7 mouse cellular contexts compared by ENCODE assay signal in genomic region chr5:25010438-25010892, GRCm38 (mm10).
A peak's percentile ranks its signal among the peaks of the same experiment; 100 is the strongest.
DNase-seq lines count a peak whose midpoint lies in the region; ATAC-seq and TF ChIP-seq lines count a peak whose summit lies in the region.

No protein-coding gene starts in this region.

- intact Hi-C loops in left cerebral cortex, postnatal 36 days (cut with DNase I) = loop anchor here (2.0 kb wide), 2 partner anchors 102 to 336 kb away; no protein-coding TSS in a partner anchor

- ATAC-seq in granulocyte monocyte progenitor cell, adult 5-6 weeks (replicated peaks; ENCODE audit: poor library complexity, severe bottlenecking) = peak; percentile 80
- ATAC-seq in intestine, postnatal 0 days = peak; percentile 36
- peak; percentile 78 for ATAC-seq in midbrain, embryonic 11.5 days (ENCODE audit: low FRiP score)

- H3K36me3 ChIP-seq in intestine, postnatal 0 days (ENCODE audit: control insufficient read depth, insufficient read depth) = no peaks in the 10 kb centered on the region
- H3K36me3 ChIP-seq in midbrain, embryonic 11.5 days (ENCODE audit: control insufficient read depth, insufficient read depth, low read length) = no peaks in the 10 kb centered on the region

- peak; percentile 96 for TF ChIP-seq CTCF in intestine, postnatal 0 days (IDR thresholded peaks at IDR 0.05; ENCODE audit: low read depth)

- peak; percentile 85 for DNase-seq in adrenal gland, adult 8-10 months
- DNase-seq in embryo, embryonic 9.5 days (ENCODE audit: extremely low spot score) = peak; percentile 89
- DNase-seq in left cerebral cortex, postnatal 36 days (ENCODE audit: low spot score in 2 of 2) = peak; percentile 88
- peak; percentile 98 for DNase-seq in midbrain, embryonic 11.5 days (ENCODE audit: low spot score, missing footprints)
- peak; percentile 95 for DNase-seq in right cerebral cortex, postnatal 4 days

- H3K4me1 ChIP-seq in intestine, postnatal 0 days (replicated peaks; ENCODE audit: control insufficient read depth, insufficient read depth, low read length) = peaks cover 18% of the 10 kb centered on the region
- H3K4me1 ChIP-seq in midbrain, embryonic 11.5 days (ENCODE audit: control insufficient read depth, insufficient read depth, low read length) = peaks cover 8% of the 10 kb centered on the region

- H3K27ac ChIP-seq in intestine, postnatal 0 days (ENCODE audit: low read depth, low read length) = peak overlapping the region; percentile 28; the same call in 1 of the 2 replicates
- no peak overlapping the region for H3K27ac ChIP-seq in midbrain, embryonic 11.5 days (ENCODE audit: low read depth, low read length)

- H3K9me3 ChIP-seq in intestine, postnatal 0 days (ENCODE audit: control insufficient read depth) = no peaks in the 10 kb centered on the region
- H3K9me3 ChIP-seq in midbrain, embryonic 11.5 days (ENCODE audit: control insufficient read depth, low read length) = no peaks in the 10 kb centered on the region

- H3K27me3 ChIP-seq in intestine, postnatal 0 days (replicated peaks; ENCODE audit: control insufficient read depth, insufficient read depth, low read length) = no peaks in the 10 kb centered on the region
- no peaks in the 10 kb centered on the region; the same call in 1 of the 2 replicates for H3K27me3 ChIP-seq in midbrain, embryonic 11.5 days (ENCODE audit: control insufficient read depth, insufficient read depth, low read length)

- H3K4me2 ChIP-seq in intestine, postnatal 0 days (replicated peaks; ENCODE audit: low read depth) = peak overlapping the region; percentile 32
- peak overlapping the region; percentile 1; the same call in 1 of the 2 replicates for H3K4me2 ChIP-seq in midbrain, embryonic 11.5 days

- H3K9ac ChIP-seq in intestine, postnatal 0 days (ENCODE audit: low read depth, low read length) = no peak overlapping the region
- no peak overlapping the region for H3K9ac ChIP-seq in midbrain, embryonic 11.5 days (ENCODE audit: low read length)

- H3K4me3 ChIP-seq in intestine, postnatal 0 days (ENCODE audit: low read depth, low read length) = no peak overlapping the region
- H3K4me3 ChIP-seq in midbrain, embryonic 11.5 days (ENCODE audit: low read depth, low read length) = no peak overlapping the region

- WGBS in intestine, postnatal 0 days = 6% methylated on average over 9 of the region's 9 CpGs
- WGBS in midbrain, embryonic 11.5 days = 5% methylated on average over 9 of the region's 9 CpGs
